In genomic region chr13:48593181-48593580, GRCm38 (mm10) we compare ENCODE assay signal across 10 mouse cellular contexts. TPM values are rescaled to one million over a fixed set of nuclear protein-coding genes. Genes with fewer than 3 reads are reported as not detected.
DNase-seq lines count a peak whose midpoint lies in the region; ATAC-seq and TF ChIP-seq lines count a peak whose summit lies in the region.
"Had no signal": no experiment of that assay in that cellular context is flagged by ENCODE, and none has a peak within 500 bp of the region (broad histone marks: within the 10 kb centered on the region; RNA-seq: fewer than 3 reads in every experiment).

No protein-coding gene starts in this region.

- H3K27me3 ChIP-seq in embryonic facial prominence, embryonic 15.5 days, result no peaks in the 10 kb centered on the region
- H3K27me3 ChIP-seq in midbrain, embryonic 15.5 days (replicated peaks), result no peaks in the 10 kb centered on the region
- H3K27me3 ChIP-seq in intestine, postnatal 0 days (replicated peaks; ENCODE audit: control insufficient read depth, insufficient read depth, low read length), result no peaks in the 10 kb centered on the region

- 0 out of 2 replicates have a peak overlapping the region, but pooled peaks have one; percentile 17 for H3K27ac ChIP-seq in embryonic facial prominence, embryonic 15.5 days (replicated peaks)
- H3K27ac ChIP-seq in midbrain, embryonic 15.5 days, result peak overlapping the region; percentile 81
- no peak overlapping the region for H3K27ac ChIP-seq in intestine, postnatal 0 days (ENCODE audit: low read depth, low read length)
- H3K27ac ChIP-seq: liver, embryonic 14.5 days had no signal

- H3K9me3 ChIP-seq in embryonic facial prominence, embryonic 15.5 days (replicated peaks), result no peaks in the 10 kb centered on the region
- no peaks in the 10 kb centered on the region for H3K9me3 ChIP-seq in midbrain, embryonic 15.5 days
- H3K9me3 ChIP-seq in intestine, postnatal 0 days (ENCODE audit: control insufficient read depth), result no peaks in the 10 kb centered on the region

- DNase-seq in ZHBTc4 (ENCODE audit: low read depth, low spot score), result peak; percentile 52
- peak; percentile 58 for DNase-seq in layer of hippocampus, adult 9-10 months (ENCODE audit: low spot score)
- no peak for DNase-seq in adrenal gland, postnatal 14 days
- no peak for DNase-seq in kidney, adult 18-20 months
- DNase-seq in liver, result no peak
- DNase-seq: cerebellum, adult 8-10 months had no signal

- H3K4me3 ChIP-seq in embryonic facial prominence, embryonic 15.5 days (replicated peaks), result no peak overlapping the region
- H3K4me3 ChIP-seq in midbrain, embryonic 15.5 days, result peak overlapping the region; percentile 25
- H3K4me3 ChIP-seq in intestine, postnatal 0 days (ENCODE audit: low read depth, low read length), result no peak overlapping the region

- ATAC-seq in embryonic facial prominence, embryonic 15.5 days (ENCODE audit: insufficient number of reproducible peaks, low FRiP score, low TSS enrichment, low read depth), result no peak
- peak; percentile 95 for ATAC-seq in midbrain, embryonic 15.5 days (replicated peaks)
- no peak for ATAC-seq in intestine, postnatal 0 days

- WGBS in embryonic facial prominence, embryonic 15.5 days, result 35% methylated on average over 15 of the region's 15 CpGs
- WGBS in midbrain, embryonic 15.5 days, result 10% methylated on average over 15 of the region's 15 CpGs
- WGBS in intestine, postnatal 0 days, result 56% methylated on average over 15 of the region's 15 CpGs

- TF ChIP-seq CTCF in intestine, postnatal 0 days (IDR thresholded peaks at IDR 0.05; ENCODE audit: low read depth), result no peak

- no peak overlapping the region for H3K9ac ChIP-seq in embryonic facial prominence, embryonic 15.5 days
- peak overlapping the region; percentile 49 for H3K9ac ChIP-seq in midbrain, embryonic 15.5 days
- no peak overlapping the region for H3K9ac ChIP-seq in intestine, postnatal 0 days (ENCODE audit: low read depth, low read length)
- H3K9ac ChIP-seq: liver, embryonic 14.5 days had no signal

- peaks cover 5% of the 10 kb centered on the region; the same call in 1 of the 2 replicates for H3K36me3 ChIP-seq in embryonic facial prominence, embryonic 15.5 days
- H3K36me3 ChIP-seq in midbrain, embryonic 15.5 days (replicated peaks), result 0 out of 2 replicates have a peak, but pooled peaks cover 9% of the 10 kb centered on the region
- no peaks in the 10 kb centered on the region for H3K36me3 ChIP-seq in intestine, postnatal 0 days (ENCODE audit: control insufficient read depth, insufficient read depth)

- H3K4me2 ChIP-seq in embryonic facial prominence, embryonic 15.5 days (replicated peaks), result no peak overlapping the region
- H3K4me2 ChIP-seq in midbrain, embryonic 15.5 days, result peak overlapping the region; percentile 53
- no peak overlapping the region for H3K4me2 ChIP-seq in intestine, postnatal 0 days (replicated peaks; ENCODE audit: low read depth)

- peaks cover 11% of the 10 kb centered on the region for H3K4me1 ChIP-seq in embryonic facial prominence, embryonic 15.5 days
- H3K4me1 ChIP-seq in midbrain, embryonic 15.5 days, result peaks cover 33% of the 10 kb centered on the region
- no peaks in the 10 kb centered on the region for H3K4me1 ChIP-seq in intestine, postnatal 0 days (replicated peaks; ENCODE audit: control insufficient read depth, insufficient read depth, low read length)

RNA-seq across cellular contexts. Expression of gene Ptpdc1, which starts 32.3 kb away (rescaled TPM):
- polyA plus RNA-seq in embryonic facial prominence, embryonic 15.5 days (2015; fragmentation: Nextera tagmentation; extraction: Ambion mirVana), result 16.4 and 18.2 TPM in 2 replicates
- 16.1 and 18.6 TPM in 2 replicates for polyA plus RNA-seq in midbrain, embryonic 15.5 days (2015; fragmentation: Nextera tagmentation; extraction: Ambion mirVana)
- total RNA-seq in adrenal gland, postnatal 14 days (2021), result 7.2 and 7.8 TPM in 2 replicates
- polyA plus RNA-seq in intestine, postnatal 0 days (2015; fragmentation: Nextera tagmentation; extraction: Ambion mirVana), result 1.9 and 2.5 TPM in 2 replicates

Comparison
In these comparisons a context has a peak if more than half of its experiments do, and no peak if none do; other contexts are left out.
1. DNase-seq: peak in ZHBTc4 (single experiment) and layer of hippocampus, adult 9-10 months (single experiment); none in adrenal gland, postnatal 14 days (single experiment), kidney, adult 18-20 months (single experiment) and liver (single experiment).